Mouse (Mus musculus) 3134 (cell line): ENCODE measurements at regions not wholly inside any gene's neighbourhood (a gene's known extent, or its start where the extent isn't known, plus 50 kb on each side); places are given as distances from the start of the nearest gene placed in this dataset.
A peak's percentile ranks its signal among the peaks of the same experiment; 100 is the strongest.

Experiments
- DNase-seq: peaks from one replicate; pipeline ENCODE4 v3.0.0-alpha.2; 2011; ENCODE audit warnings: low spot score; ENCODE audit not compliant: insufficient read length; ENCODE audit errors: extremely low read depth

DNA sequence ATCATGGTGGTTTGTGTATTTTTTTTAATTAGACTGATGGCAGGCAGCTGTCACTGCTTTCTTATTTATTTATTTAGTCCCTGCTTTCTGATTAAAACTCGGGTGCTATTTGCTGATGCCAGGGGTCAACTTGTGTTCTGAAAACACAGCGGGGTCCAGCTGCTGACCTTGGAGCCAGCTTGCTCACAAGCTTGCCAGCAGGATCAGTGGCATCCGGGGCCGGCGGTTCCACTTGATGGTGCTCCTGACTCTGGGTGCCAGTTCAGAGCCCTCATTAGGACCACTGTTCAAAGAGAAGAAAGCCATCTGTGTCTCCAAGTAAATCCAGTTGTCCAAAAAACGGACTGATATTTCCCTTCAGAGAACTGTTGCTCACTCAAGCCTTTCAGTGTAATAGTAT, 57.2 kb upstream of the Podxl start:
- DNase-seq = no peak

GRCm38 (mm10) chr6:31618852-31619251, 55.1 kb upstream of the Podxl start:
- DNase-seq = no peak

DNA sequence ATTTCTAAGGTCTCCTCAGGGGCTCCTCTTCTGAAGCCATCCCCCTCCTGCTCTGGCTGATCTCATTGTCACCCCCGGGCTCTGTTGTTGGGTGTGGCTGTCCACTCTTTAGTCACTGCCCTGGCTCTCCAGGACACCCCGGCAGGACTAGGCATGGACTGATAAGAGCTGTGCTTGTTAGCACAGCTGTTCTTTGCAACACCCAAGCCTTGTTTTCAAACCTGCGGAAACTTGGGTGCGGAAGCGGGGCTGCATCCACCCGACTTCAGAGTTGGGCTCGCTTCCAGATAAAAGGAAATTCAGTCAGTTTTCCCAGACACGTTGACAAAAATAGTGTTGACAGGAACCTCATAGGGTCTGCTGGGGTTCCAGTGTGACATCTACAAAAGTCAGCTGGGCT, 53.6 kb upstream of the Podxl start:
- DNase-seq = no peak

GRCm38 (mm10) chr6:31615426-31615970, 51.7 kb upstream of the Podxl start:
- no peak for DNase-seq

- no peak for DNase-seq
These were observed 50.8 kb upstream of the Podxl start for GRCm38 (mm10) chr6:31614563-31614962.

- DNase-seq = peak; percentile 12
These were observed 50.0 kb upstream of the Podxl start for GRCm38 (mm10) chr6:31613590-31614319.
